Mouse (Mus musculus) hindbrain, embryonic 12.5 days (tissue): ENCODE data around the gene Frat1. TPM values are rescaled to one million over a fixed set of nuclear protein-coding genes. Genes with fewer than 3 reads are reported as not detected.

Experiments used
- ATAC-seq: fragments of 200-750 bp; cut with Nextera tagmentation; 2 replicates; pipeline ENCODE4 v1.8.0; 2017; ENCODE audit warnings: moderate TSS enrichment; ENCODE audit not compliant: low FRiP score
- H3K27ac ChIP-seq: fragments of 300-500 bp; sonication (generic); 2 replicates; pipeline ENCODE4 v1.5.1; 2016; ENCODE audit warnings: mild to moderate bottlenecking
- H3K27me3 ChIP-seq: fragments of 300-500 bp; sonication (generic); 2 replicates; pipeline ENCODE4 v1.6.1; 2016; ENCODE audit warnings: mild to moderate bottlenecking
- H3K36me3 ChIP-seq: fragments of 300-500 bp; sonication (generic); 2 replicates; pipeline ENCODE4 v1.6.1; 2016; ENCODE audit warnings: mild to moderate bottlenecking
- H3K4me1 ChIP-seq: fragments of 300-500 bp; sonication (generic); 2 replicates; pipeline ENCODE4 v1.6.1; 2016
- H3K4me2 ChIP-seq: fragments of 300-500 bp; sonication (generic); replicated peaks from 2 replicates; pipeline ENCODE4 v1.6.1; 2016; ENCODE audit warnings: mild to moderate bottlenecking
- H3K4me3 ChIP-seq: fragments of 300-500 bp; sonication (generic); 2 replicates; pipeline ENCODE4 v1.5.1; 2016; ENCODE audit warnings: mild to moderate bottlenecking
- H3K9ac ChIP-seq: fragments of 300-500 bp; sonication (generic); 2 replicates; pipeline ENCODE4 v1.6.1; 2016; ENCODE audit warnings: mild to moderate bottlenecking, moderate library complexity
- H3K9me3 ChIP-seq: fragments of 300-500 bp; sonication (generic); replicated peaks from 2 replicates; pipeline ENCODE4 v1.6.1; 2016; ENCODE audit warnings: mild to moderate bottlenecking
- WGBS: fragments of 180-500 bp; shearing (Covaris S2); methylation state at CpG from one replicate; pipeline ENCODE4 v1.1.7; 2016; 5-methylcytosine and 5-hydroxymethylcytosine counted together
- polyA plus RNA-seq: library from polyadenylated mRNA; unstranded; fragments of >200 nt; fragmentation: Nextera tagmentation; extraction: Ambion mirVana; gene quantifications from 2 replicates; pipeline ENCODE4 v1.2.1, GENCODE M21; 2016

Frat1 gene
- polyA plus RNA-seq, 1 experiment from 2014 or later: 16.8 TPM

DNA sequence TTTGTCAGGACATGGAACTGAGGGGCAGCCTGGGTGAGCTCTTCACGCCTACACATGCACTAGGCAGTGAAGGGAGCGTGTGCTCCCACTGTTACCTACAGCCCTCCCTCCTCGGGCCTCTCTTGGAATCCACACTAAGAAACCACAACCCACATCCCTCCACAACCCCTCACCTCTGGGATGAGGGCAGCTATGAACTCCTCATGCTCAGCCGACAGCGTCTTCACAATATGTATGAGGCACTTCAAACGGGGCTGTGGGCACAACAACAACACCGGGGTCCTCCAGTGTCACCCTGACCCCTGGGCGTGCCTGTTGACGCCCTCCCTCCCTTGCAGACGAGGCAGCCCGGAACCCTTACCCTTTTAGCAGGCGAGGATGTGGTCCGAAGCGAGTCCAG lies 44.6 kb downstream of the Frat1 start:
- H3K9me3 ChIP-seq: no peaks in the 10 kb centered on the region
- H3K4me1 ChIP-seq: no peaks in the 10 kb centered on the region
- no peak overlapping the region for H3K27ac ChIP-seq
- H3K36me3 ChIP-seq: peaks cover 70% of the 10 kb centered on the region
- H3K4me2 ChIP-seq: no peak overlapping the region
- WGBS: 93% methylated on average over 14 of the region's 14 CpGs
- no peak overlapping the region for H3K9ac ChIP-seq
- no peaks in the 10 kb centered on the region for H3K27me3 ChIP-seq
- H3K4me3 ChIP-seq: no peak overlapping the region
- ATAC-seq: no peak

DNA sequence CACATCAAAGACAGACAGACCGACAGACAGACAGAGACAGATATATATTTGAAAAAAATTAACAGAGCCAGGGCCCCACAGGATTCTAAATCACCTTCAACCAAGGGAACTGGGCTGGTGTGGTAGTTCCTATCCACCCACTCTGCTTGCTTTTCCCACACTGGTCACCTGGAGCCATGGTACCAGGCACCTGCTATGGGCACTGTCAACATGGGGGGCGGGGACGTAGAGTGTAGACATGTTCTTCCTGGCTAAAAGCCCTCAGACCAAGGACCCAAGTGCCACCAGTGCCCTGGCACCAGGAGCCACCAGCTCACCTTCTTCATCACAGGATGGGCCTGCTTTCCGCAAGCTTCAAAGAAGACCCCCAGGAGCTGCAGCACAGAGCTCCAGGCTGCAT lies 52.1 kb downstream of the Frat1 start:
- Histone ChIP-seq H3K4me1 (no peaks in the 10 kb centered on the region), H3K9me3 (no peaks in the 10 kb centered on the region), H3K27ac (no peak overlapping the region), H3K4me2 (no peak overlapping the region), H3K36me3 (peaks cover 68% of the 10 kb centered on the region), H3K27me3 (no peaks in the 10 kb centered on the region), H3K9ac (no peak overlapping the region), H3K4me3 (no peak overlapping the region)
- no peak for ATAC-seq
- WGBS: 100% methylated on average over 4 of the region's 4 CpGs

Other genes with a start within 250 kb of the Frat1 start
- gene Gm340, start 247.6 kb upstream of the Frat1 start, polyA plus RNA-seq: 3.9 and 4.8 TPM in 2 replicates
- gene Slit1, start 86.3 kb upstream of the Frat1 start, polyA plus RNA-seq: 28.9 and 31.9 TPM in 2 replicates
- gene Arhgap19, start 27.9 kb upstream of the Frat1 start, polyA plus RNA-seq: 22.4 and 23.2 TPM in 2 replicates
- 14.5 and 15.3 TPM in 2 replicates for gene Frat2, start 18.2 kb downstream of the Frat1 start, polyA plus RNA-seq
- 18.3 and 20.9 TPM in 2 replicates for gene Rrp12, start 66.2 kb downstream of the Frat1 start, polyA plus RNA-seq
- 514 and 546 TPM in 2 replicates for gene Pgam1, start 82.0 kb downstream of the Frat1 start, polyA plus RNA-seq
- 63.1 and 64.4 TPM in 2 replicates for gene Exosc1, start 103.5 kb downstream of the Frat1 start, polyA plus RNA-seq
- 75.8 and 76.4 TPM in 2 replicates for gene Zdhhc16, start 103.5 kb downstream of the Frat1 start, polyA plus RNA-seq
- 33.1 and 39.0 TPM in 2 replicates for gene Mms19, start 151.2 kb downstream of the Frat1 start, polyA plus RNA-seq
- gene Ubtd1, start 151.8 kb downstream of the Frat1 start, polyA plus RNA-seq: 15.9 and 16.2 TPM in 2 replicates
- not detected in 2 replicates for gene Ankrd2, start 206.0 kb downstream of the Frat1 start, polyA plus RNA-seq
- 1.1 and 1.3 TPM in 2 replicates for gene Hoga1, start 215.6 kb downstream of the Frat1 start, polyA plus RNA-seq
- not detected in 2 replicates for gene 4933411K16Rik, start 222.3 kb downstream of the Frat1 start, polyA plus RNA-seq